Mouse (Mus musculus): ENCODE results near the gene Sectm1a. TPM values are rescaled to one million over a fixed set of nuclear protein-coding genes. Genes with fewer than 3 reads are reported as not detected.
A peak's percentile ranks its signal among the peaks of the same experiment; 100 is the strongest.

The Sectm1a gene
- polyA plus RNA-seq, 1 experiment = 0.88 TPM

DNA sequence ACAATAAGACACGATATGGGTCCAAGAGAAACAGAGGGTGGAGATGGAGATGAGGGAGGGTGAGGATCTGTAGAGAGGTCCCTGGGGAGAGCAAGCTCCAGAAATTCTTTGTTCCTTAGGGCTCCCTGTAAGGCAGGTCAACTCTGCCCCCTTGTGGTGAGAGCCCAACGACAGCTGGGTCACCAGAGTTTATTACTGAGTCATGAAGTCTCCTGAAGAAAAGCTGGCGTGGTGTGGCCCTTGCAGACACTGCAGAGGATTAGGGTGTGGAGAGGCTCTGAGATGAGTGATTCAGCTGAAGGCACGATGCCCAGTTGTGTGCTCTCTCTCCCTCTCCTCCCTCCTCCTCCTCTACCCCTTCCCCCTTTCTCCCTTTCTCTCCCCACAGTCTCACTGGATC, 39.8 kb downstream of the Sectm1a start:
- H3K4me3 ChIP-seq (ENCODE audit: insufficient read depth, low read length) = no peak overlapping the region
- no peaks in the 10 kb centered on the region for H3K4me1 ChIP-seq (ENCODE audit: control insufficient read depth, insufficient read depth, low read length)
- H3K27ac ChIP-seq (ENCODE audit: insufficient read depth, low read depth, low read length) = no peak overlapping the region
- TF ChIP-seq POLR2A (IDR thresholded peaks at IDR 0.05; ENCODE audit: borderline replicate concordance, low read depth, low read length) (no peak), CTCF (IDR thresholded peaks at IDR 0.05; ENCODE audit: low read depth, low read length) (peak; percentile 43)

DNA sequence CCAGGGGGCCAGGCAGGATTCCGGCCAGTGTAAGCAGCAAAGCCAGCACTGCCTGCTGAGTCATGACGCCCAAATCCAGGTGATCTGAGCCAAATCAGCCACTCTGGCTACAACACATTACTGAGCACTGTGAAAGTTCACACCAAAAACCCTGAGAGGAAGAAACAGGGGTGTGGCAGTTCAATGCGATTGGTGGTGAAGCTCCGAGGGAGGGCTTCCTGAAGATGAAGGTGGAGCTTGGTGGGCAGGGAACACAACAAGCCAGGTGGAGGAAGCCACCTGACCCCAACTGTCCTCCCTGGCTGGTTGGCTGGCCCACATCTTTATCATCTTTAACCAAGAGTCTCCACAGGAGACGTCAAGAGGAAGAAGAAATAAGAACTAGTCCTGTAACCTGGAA, 41.7 kb downstream of the Sectm1a start, which contains the start of gene Cd7:
Cd7 (minus strand) TSS at position 117 of the 400 bp plus-strand sequence.
- H3K27ac ChIP-seq (ENCODE audit: insufficient read depth, low read depth, low read length) = no peak within 1 kb of the TSS
- H3K4me3 ChIP-seq (ENCODE audit: insufficient read depth, low read length) = no peak within 1 kb of the TSS
- H3K4me1 ChIP-seq (ENCODE audit: control insufficient read depth, insufficient read depth, low read length) = no peaks in the 10 kb centered on the region
- no peak for TF ChIP-seq POLR2A (IDR thresholded peaks at IDR 0.05; ENCODE audit: borderline replicate concordance, low read depth, low read length)
- no peak for TF ChIP-seq CTCF (IDR thresholded peaks at IDR 0.05; ENCODE audit: low read depth, low read length)

GRCm38 (mm10) chr11:121038366-121039240, 42.4 kb downstream of the Sectm1a start:
- Histone ChIP-seq H3K27ac (ENCODE audit: insufficient read depth, low read depth, low read length) (no peak overlapping the region), H3K4me3 (ENCODE audit: insufficient read depth, low read length) (no peak overlapping the region), H3K4me1 (ENCODE audit: control insufficient read depth, insufficient read depth, low read length) (no peaks in the 10 kb centered on the region)
- TF ChIP-seq CTCF (IDR thresholded peaks at IDR 0.05; ENCODE audit: low read depth, low read length) (no peak), POLR2A (IDR thresholded peaks at IDR 0.05; ENCODE audit: borderline replicate concordance, low read depth, low read length) (no peak)

DNA sequence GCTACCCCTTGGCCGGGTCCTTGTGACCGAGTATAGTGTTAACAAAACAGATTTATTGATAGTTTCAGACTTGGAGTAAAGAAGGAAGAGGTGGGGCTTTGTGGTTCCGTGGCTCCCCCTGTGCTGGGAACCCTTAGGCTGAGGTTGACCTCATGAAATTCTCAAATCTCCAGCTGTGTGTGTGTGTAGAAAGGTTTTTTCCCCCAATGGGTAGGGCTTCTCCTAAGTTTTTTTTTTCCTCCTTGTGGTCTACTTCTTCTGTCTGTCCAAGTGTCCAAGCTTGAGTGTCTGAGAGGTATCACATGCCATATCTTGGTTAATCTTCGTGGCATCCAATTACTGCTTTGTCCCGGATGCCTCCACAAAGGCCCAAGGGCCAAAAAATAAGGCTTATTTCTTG, 47.9 kb downstream of the Sectm1a start:
- no peak for TF ChIP-seq CTCF (IDR thresholded peaks at IDR 0.05; ENCODE audit: low read depth, low read length)
- TF ChIP-seq POLR2A (IDR thresholded peaks at IDR 0.05; ENCODE audit: borderline replicate concordance, low read depth, low read length) = no peak
- Histone ChIP-seq H3K27ac (ENCODE audit: insufficient read depth, low read depth, low read length) (no peak overlapping the region), H3K4me1 (ENCODE audit: control insufficient read depth, insufficient read depth, low read length) (no peaks in the 10 kb centered on the region), H3K4me3 (ENCODE audit: insufficient read depth, low read length) (no peak overlapping the region)

GRCm38 (mm10) chr11:121027259-121027658, 53.8 kb downstream of the Sectm1a start:
- no peak overlapping the region for H3K27ac ChIP-seq (ENCODE audit: insufficient read depth, low read depth, low read length)
- TF ChIP-seq POLR2A (IDR thresholded peaks at IDR 0.05; ENCODE audit: borderline replicate concordance, low read depth, low read length) (no peak), CTCF (IDR thresholded peaks at IDR 0.05; ENCODE audit: low read depth, low read length) (no peak)
- H3K4me1 ChIP-seq (ENCODE audit: control insufficient read depth, insufficient read depth, low read length) = no peaks in the 10 kb centered on the region
- no peak overlapping the region for H3K4me3 ChIP-seq (ENCODE audit: insufficient read depth, low read length)

GRCm38 (mm10) chr11:121024163-121024562, 56.9 kb downstream of the Sectm1a start:
- H3K4me1 ChIP-seq (ENCODE audit: control insufficient read depth, insufficient read depth, low read length) = no peaks in the 10 kb centered on the region
- TF ChIP-seq POLR2A (IDR thresholded peaks at IDR 0.05; ENCODE audit: borderline replicate concordance, low read depth, low read length) (no peak), CTCF (IDR thresholded peaks at IDR 0.05; ENCODE audit: low read depth, low read length) (no peak)
- no peak overlapping the region for H3K4me3 ChIP-seq (ENCODE audit: insufficient read depth, low read length)
- H3K27ac ChIP-seq (ENCODE audit: insufficient read depth, low read depth, low read length) = no peak overlapping the region

DNA sequence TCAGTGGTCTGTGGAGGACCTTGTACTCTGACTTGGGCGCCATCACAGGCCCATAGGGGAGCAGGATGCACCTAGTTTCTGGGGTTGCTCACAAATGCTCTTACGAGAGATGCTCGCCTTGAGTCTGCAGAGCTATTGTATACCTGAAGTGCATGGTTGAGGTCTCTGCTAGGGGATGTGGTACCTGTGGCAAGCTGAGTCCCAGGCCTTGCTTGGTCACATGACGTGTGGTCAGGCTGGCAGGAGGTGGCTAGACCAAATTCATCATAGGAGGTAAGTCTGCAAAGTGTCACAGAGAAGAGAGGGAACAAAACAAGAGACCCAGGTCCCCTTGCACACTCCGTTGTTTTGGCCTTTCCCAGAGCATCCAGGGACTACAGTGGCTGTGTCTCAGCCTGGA, 61.5 kb downstream of the Sectm1a start:
- Histone ChIP-seq H3K4me1 (ENCODE audit: control insufficient read depth, insufficient read depth, low read length) (no peaks in the 10 kb centered on the region), H3K4me3 (ENCODE audit: insufficient read depth, low read length) (no peak overlapping the region), H3K27ac (ENCODE audit: insufficient read depth, low read depth, low read length) (no peak overlapping the region)
- TF ChIP-seq POLR2A (IDR thresholded peaks at IDR 0.05; ENCODE audit: borderline replicate concordance, low read depth, low read length) (no peak), CTCF (IDR thresholded peaks at IDR 0.05; ENCODE audit: low read depth, low read length) (no peak)

- Histone ChIP-seq H3K4me3 (ENCODE audit: insufficient read depth, low read length) (no peak overlapping the region), H3K27ac (ENCODE audit: insufficient read depth, low read depth, low read length) (no peak overlapping the region), H3K4me1 (ENCODE audit: control insufficient read depth, insufficient read depth, low read length) (no peaks in the 10 kb centered on the region)
- TF ChIP-seq POLR2A (IDR thresholded peaks at IDR 0.05; ENCODE audit: borderline replicate concordance, low read depth, low read length) = no peak
- TF ChIP-seq CTCF (IDR thresholded peaks at IDR 0.05; ENCODE audit: low read depth, low read length) = peak; percentile 50
Measured at GRCm38 (mm10) chr11:121017703-121018102, 63.3 kb downstream of the Sectm1a start.

Other genes starting within 250 kb of the Sectm1a start
- gene Ccdc57, start 148.3 kb downstream of the Sectm1a start, polyA plus RNA-seq (2012; ENCODE audit: insufficient read depth, insufficient read length, missing spikeins) = 3.0 and 4.1 TPM in 2 replicates
- gene Slc16a3, start 132.7 kb downstream of the Sectm1a start, polyA plus RNA-seq (2012; ENCODE audit: insufficient read depth, insufficient read length, missing spikeins) = 45.2 and 50.5 TPM in 2 replicates
- 80.3 and 87.4 TPM in 2 replicates for gene Csnk1d, start 89.9 kb downstream of the Sectm1a start, polyA plus RNA-seq (2012; ENCODE audit: insufficient read depth, insufficient read length, missing spikeins)
- not detected in 2 replicates for gene Cd7, start 41.8 kb downstream of the Sectm1a start, polyA plus RNA-seq (2012; ENCODE audit: insufficient read depth, insufficient read length, missing spikeins)
- gene Sectm1b, start 17.7 kb downstream of the Sectm1a start, polyA plus RNA-seq (2012; ENCODE audit: insufficient read depth, insufficient read length, missing spikeins) = not detected in 2 replicates
- not detected in 2 replicates for gene Tex19.2, start 37.5 kb upstream of the Sectm1a start, polyA plus RNA-seq (2012; ENCODE audit: insufficient read depth, insufficient read length, missing spikeins)
- not detected in 2 replicates for gene Tex19.1, start 64.9 kb upstream of the Sectm1a start, polyA plus RNA-seq (2012; ENCODE audit: insufficient read depth, insufficient read length, missing spikeins)
- not detected in 2 replicates for gene Uts2r, start 79.1 kb upstream of the Sectm1a start, polyA plus RNA-seq (2012; ENCODE audit: insufficient read depth, insufficient read length, missing spikeins)
- 5.0 and 9.6 TPM in 2 replicates for gene Hexdc, start 123.2 kb upstream of the Sectm1a start, polyA plus RNA-seq (2012; ENCODE audit: insufficient read depth, insufficient read length, missing spikeins)
- 12.7 and 17.1 TPM in 2 replicates for gene Ogfod3, start 123.5 kb upstream of the Sectm1a start, polyA plus RNA-seq (2012; ENCODE audit: insufficient read depth, insufficient read length, missing spikeins)
- 67.2 and 67.9 TPM in 2 replicates for gene Cybc1, start 148.1 kb upstream of the Sectm1a start, polyA plus RNA-seq (2012; ENCODE audit: insufficient read depth, insufficient read length, missing spikeins)
- gene Narf, start 156.0 kb upstream of the Sectm1a start, polyA plus RNA-seq (2012; ENCODE audit: insufficient read depth, insufficient read length, missing spikeins) = 19.4 and 20.8 TPM in 2 replicates
- gene Foxk2, start 178.8 kb upstream of the Sectm1a start, polyA plus RNA-seq (2012; ENCODE audit: insufficient read depth, insufficient read length, missing spikeins) = 12.8 and 15.5 TPM in 2 replicates

Measured in bone marrow macrophage, adult 2 months (primary cell).